Mouse (Mus musculus) gastrocnemius, adult 18-20 months (tissue): ENCODE results near the gene Arl2. TPM values are rescaled to one million over a fixed set of nuclear protein-coding genes. Genes with fewer than 3 reads are reported as not detected.
A peak's percentile ranks its signal among the peaks of the same experiment; 100 is the strongest.

ENCODE experiments used
- DNase-seq: peaks from one replicate; pipeline ENCODE4 v3.0.0; 2021; ENCODE audit warnings: low spot score
- total RNA-seq, 2 experiments: library from RNA; stranded (reverse); gene quantifications; 2 replicates each; pipeline ENCODE4 v1.2.3; 2021

Arl2 gene
- total RNA-seq, 2 experiments from 2014 or later = 73.7 to 73.9 TPM

DNA sequence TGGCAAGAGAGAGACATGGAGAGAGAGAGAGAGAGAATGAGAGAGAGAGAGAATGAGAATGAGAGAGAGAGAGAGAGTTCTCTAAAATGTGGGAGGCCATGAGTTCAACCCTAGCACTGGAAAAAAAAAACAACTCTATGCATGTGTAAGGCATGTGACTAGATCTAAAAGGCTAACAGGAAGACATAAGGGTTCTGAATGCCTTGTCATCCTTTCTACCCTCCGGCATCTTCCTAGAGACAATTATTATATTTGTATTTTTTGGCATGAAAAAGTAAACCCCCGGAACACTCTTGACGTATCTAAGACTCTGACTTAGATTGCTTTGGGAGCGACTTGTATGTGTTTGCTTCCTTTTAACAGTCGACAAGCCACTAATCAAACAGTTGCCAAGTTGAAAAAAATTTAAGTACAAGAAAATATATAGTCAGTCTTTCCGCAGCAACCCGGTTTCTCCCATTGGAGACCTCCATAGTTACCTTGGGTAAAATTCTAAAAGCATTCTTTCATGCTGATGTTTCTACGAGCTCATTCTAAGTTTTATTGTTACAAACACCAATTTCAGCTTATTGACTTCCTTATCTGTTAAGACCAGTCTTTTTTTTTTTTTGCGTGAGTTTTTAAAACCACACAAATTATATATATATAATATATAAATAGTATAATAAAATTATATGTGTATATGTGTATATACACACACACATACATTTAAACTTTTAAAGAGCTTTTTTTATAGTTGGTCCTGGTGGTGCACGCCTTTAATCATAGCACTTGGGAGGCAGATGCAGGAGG lies 14.4 kb downstream of the Arl2 start:
- DNase-seq = no peak

DNA sequence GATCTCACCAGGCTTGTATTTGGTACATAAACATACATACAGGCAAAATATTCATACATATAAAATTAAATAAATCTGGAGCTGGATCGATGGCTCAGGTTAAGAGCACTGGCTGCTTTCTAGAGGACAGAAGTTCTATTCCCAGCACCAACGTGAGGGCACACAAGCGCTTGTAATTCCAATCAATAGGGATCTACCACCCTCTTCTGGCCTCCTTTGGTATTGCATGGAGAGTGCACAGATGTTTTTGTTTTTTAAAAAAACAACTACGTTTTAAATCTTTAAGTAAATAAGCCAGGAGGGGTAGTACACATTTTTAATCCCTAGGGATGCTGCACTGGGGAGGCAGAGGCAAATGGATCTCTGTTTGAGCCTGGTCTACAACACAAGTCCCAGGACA lies 15.1 kb downstream of the Arl2 start:
- DNase-seq = peak; percentile 60

DNA sequence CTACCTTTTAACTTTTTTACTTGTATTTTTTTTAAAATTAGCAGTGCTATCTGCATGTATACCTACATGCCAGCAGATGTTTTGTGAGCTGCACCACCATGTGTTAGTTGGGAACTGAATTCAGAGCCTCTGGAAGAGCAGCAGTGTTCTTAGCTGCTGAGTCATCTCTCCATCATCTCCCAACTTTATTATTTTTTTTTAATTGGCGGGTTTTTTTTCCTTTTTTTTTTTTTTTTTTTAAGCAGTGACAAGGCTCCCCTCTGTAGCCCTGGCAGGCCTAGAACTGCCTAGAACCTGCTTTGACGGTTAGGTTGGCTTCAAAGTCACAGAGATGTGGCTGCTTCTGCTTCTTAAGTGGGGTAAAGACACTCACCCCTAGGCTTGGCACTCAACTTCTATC lies 16.4 kb downstream of the Arl2 start:
- DNase-seq = no peak

DNA sequence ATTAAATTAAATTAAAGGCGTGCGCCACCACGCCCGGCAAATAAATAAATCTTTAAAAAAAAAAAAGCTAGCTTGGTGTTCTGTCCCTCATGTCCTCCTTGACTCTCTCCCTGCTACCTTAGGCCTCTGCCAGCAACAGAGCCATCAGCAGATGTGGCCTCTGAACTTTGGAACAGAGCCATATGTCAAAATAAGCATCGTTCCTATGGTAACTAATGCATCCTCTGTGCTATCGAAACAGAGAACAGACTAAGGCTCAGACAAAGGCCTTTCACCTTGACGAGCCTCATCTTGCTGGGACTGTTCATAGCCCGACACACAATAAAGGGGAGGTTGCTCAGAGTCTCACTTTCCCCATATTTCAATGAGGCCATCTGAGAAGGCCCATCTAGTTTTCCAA lies 18.0 kb downstream of the Arl2 start:
- no peak for DNase-seq

DNA sequence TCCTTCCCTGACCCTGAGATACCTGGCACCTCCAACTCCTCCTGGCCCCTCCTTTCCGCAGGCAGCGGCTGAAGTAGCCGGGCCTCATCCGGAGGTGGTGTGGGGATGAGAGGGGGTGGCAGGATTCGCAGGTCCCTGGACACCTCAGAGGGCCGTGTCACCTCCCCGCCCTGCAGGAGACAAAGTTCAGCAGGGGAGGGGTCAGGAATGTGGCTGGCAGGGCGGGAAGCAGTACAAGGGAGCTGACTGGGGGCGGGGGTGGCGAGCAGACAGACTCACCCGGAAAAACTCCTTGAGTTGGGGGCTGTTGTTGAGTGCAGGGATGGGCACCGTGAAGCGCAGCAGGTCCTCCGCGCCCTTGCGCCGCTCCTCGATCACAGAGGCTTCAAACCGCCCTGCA lies 19.6 kb downstream of the Arl2 start:
- no peak for DNase-seq

DNA sequence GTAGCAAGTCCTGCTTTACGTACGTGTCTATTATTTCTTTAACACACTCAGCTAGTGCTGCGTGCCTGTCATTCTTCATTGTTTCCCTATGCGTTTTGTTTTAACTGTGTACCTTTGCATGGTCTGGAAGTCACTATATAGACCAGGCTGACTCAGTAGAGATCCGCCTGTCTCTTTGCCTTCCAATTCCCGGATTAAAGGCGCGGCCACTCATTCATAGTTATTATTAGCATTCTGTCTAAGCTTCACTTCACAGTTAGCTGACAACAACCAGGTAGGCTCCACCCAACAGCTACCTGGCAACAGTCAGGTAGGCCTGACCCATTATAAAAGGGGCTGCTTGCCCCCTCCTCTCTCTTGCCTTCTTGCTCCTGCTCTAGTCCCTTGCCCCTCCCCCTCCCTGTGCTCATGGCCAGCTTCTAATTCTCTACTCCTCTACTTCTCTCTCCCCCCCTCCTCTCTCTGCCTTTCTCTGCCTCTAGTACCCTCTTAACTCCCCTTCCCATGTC lies 22.6 kb downstream of the Arl2 start:
- no peak for DNase-seq

DNA sequence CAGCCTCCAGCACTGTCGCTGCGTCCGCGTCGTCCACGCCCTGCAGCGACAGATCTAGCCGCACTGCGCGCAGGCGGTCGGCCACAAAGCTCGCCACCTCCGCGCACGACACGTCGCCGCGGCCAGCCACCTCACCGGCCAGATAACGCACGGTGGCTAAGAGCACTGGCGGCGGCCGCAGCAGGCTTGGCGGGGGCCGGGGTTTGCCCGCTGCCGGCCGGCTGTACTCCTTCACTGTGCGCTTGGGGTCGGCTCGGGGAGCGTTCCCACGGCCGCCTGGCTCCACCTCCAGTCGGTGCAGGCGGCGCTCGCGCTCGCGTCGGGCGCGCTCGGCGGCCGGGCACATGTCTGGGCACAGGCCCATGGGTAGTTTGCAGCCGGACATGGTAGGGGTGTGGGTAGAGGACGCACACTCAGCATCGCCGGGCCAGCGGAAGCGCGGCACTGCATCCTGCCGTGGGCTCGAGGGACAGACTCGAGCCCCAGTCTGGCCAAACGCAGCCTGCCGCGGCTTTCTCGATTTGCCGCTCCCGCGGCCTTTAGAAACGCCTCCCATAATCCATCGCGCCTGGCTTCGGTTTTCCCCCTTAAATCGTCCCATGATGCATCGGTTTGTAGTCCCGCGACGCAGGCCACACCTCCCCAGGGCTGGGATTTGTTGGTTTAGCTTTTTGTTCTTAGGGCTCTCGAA lies 23.2 kb downstream of the Arl2 start, which contains the start of gene Sac3d1:
TSS of gene Sac3d1 (minus strand) at position 665 of the 691 bp plus-strand sequence.
- peak; percentile 88 for DNase-seq

DNA sequence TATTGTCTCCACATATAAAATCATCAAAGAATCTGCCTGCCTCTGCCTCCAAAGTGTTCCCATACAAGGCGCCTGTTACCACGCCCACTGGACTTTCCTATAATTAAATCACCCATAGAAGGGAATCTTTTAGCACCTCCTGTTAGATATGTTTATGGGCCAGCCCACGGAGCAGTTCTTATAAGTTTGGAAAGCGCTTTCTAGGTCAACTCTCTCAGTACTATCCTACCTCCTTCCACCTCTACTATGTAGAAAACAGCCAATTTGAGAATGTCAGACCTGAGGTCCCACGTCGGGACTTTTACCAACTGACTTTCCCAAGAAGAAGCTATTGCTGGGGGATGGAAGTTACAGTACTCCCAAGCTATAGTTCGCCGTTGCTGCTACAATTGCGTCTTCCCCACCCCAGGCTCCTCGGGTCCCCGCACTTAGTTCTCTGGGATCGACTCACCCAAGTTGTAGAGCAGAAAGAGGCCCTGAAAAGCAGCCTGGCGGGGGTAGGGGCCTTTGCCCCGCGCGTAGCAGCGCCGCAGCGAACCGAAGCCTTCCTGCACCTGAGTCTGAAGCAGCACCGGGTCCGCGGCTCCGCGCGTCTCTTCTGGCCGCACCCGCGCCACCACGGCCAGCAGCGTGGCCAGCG lies 23.9 kb downstream of the Arl2 start:
- no peak for DNase-seq

DNA sequence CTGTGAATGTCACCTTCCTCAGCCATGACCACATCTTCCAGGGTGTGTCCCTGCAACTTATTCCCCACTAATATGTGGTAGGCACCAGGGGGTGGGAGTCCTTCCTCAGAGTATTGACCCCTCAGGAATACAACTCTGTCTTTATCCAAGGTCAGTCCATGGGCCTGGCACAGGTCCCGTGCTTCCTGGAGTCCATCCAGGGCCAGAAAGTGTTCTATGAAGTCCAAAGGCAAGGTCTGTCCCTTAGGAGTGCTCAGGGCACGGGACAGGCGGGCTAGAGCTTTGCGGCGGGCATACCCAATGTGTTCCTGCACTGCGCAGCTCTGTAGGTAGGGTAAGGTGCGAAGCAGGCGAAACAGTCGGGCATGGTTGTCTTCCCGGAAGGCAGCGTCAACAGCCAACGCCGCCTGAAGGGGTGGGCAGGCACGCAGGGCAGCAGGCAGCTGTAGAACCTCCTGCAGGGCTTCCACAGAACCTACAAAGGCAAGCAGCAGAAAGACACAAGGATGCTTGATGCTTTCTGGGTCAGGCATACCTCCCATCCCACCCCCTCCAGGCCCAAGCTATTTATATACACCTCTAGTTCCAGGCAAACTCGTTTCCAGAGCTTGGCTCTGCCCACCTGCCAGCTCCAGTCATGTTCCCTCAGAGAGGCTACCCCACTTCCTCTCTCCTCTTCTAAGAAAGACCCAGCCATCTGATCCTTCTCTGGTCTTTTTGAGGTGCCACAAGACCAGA lies 25.1 kb downstream of the Arl2 start:
- no peak for DNase-seq

DNA sequence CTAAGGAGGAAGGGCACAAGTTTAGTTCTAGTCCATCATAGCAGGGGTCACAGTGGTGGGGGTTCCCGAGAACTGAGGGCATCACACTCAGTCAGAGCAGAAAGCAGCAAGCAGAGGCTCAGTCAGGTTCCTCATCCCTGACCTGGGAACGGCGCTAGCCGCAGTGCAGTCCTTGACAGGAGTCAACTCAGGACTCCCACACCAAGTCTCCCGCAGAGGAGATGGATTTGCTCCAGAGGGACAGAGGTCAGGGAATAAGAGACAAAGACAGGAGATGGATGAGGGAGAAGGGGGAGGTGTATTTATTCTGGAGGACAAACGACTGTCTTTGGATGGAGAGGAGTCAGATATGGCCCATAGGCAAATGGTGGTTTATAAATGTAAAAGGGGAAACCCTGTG lies 28.2 kb downstream of the Arl2 start:
- no peak for DNase-seq

DNA sequence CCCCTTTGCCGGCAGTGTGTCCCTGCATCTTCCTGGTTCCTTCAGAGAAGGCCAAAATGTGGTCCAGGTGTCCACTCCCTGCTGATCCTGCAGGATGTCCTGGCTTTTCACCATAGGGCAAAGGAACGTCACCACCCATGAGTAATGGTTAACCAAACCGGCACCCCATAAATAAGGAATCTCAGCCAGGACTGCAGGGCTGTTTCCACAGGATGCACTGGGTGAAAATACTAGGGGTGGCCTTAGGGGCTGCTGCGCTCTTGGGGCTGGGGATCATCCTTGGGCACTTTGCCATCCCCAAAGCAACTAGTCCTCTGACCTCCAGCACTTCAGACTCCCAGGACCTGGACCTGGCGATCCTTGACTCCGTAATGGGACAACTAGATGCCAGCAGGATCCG lies 35.8 kb downstream of the Arl2 start, which contains the start of gene Naaladl1:
TSS of gene Naaladl1 (plus strand) at position 197 of the 400 bp plus-strand sequence.
- DNase-seq = no peak

DNA sequence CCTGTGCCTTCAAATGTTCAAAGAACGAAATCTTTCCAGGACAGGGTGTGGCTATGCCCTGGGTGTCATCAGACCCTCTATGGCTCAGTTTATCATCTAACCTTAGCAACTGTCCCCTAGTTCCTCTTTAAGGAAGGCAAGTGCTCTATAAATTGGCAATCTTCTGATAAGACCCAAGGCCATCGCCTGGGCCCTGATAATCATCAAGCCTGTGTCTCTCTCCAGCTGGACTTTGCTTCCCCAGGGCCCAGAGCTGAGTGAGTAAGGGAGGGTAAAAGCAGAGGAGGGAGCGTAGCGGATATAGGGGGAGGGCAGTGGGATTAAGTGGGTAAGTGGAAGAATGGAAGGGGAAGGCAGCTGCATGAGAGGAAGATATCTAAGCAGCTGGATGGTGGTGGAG lies 36.9 kb downstream of the Arl2 start:
- DNase-seq = no peak

DNA sequence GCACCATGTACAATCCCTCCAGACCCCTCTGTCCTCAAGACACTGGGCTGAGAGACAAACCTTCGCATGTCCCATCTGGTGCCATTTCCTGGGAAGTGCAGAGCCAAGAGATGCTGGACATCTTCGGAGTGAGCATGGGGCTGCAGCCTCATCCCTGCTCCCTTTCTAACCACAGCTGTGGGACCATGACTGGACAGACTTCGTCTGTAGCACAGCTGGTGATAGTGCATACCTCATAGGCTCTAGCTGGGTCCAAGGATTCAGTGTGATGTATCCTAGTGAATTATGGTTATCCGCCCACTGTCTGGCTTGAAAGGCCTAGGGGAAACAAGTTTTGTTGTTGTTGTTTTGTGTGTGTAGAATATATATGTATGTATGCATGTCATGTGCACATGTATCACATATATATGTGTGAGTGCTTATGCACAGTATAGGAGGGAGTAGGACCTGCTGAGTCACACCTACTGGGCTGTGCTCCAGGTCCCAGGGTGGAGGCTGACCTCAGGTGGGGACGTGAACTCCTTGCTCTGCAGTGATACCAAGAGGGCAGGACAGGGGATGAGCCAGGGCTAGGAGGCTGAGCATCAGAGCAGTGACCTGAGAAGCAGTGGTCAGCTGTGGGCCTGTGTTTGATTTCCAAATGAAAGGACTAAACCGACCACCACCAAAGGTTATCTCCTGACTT lies 39.0 kb downstream of the Arl2 start:
- no peak for DNase-seq

DNA sequence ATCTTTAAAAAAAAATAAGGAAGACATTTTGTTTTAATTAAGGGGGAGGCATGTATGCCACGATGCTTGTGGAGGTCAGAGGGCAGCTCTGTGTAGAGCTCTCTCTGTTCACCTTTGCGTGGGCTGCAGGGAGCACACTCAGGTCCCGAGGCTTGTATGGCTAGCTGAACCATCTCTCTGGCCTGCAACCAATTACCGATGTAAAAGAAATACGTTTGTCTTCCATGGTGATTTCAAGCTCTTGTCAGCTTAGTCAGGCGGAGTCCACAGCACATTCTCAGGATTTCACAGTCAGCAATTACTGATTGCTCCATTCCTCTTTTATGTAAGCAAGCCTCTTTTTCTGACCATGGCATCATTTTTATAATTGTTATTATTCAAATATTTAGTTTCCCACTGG lies 40.2 kb downstream of the Arl2 start:
- no peak for DNase-seq

DNA sequence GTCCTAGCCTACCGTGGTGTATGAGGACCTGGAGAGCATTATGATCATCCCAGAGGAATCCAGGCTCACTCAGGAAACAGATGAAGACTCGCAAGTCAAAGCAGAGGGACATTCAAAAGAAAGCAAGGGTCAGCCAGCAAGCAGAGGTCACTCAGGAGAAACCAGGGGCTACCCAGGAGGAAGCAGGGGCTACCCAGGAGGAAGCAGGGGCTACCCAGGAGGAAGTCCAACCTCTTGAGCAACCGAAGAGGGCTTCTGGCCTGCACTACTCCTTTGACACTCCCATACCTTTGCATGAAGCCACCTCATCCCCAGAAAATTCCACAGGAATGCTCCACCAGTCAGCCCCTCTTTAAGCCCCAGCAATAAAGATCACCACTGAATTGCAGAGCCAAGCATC lies 43.5 kb downstream of the Arl2 start:
- DNase-seq = no peak

DNA sequence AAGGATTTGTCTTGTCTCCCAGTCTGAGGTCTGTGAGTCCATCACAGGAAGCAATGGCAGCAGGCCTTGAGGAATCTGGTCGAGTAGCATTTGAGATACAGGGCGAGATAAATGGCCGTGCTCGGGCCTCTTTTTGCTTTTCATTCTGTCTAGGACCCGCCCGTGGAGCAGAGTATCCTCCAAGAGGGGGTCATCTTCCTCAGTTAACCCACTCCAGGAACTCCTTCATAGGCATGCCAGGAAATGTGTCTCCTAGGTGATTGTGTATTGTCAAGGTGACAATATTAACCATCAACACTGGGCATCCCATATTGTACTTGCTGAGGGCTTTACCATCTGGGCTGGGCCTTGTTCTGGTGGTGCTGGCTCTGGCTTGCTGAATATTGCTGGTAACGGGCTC lies 47.2 kb downstream of the Arl2 start, which contains the start of gene AC131692.1:
TSS of gene AC131692.1 (plus strand) at position 301 of the 400 bp plus-strand sequence.
- no peak for DNase-seq

DNA sequence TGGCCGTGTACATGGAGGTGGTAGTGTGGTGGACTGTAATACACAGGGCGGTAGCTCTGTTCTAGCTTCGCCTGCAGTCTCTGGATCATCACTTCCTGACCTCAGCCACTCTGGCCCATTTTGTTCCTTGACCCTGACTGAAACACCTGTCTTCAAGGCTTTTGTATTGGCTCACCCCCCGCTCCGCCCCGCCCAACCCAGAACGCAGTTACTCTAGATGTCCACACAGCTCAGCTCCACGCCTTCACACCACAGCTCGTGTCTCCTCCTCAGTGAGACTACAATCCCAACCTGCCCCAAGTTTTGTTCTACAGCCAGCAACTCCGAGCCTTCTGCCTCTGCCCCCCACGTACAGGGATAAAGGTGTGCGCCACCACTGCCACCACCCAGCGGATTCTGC lies 52.5 kb downstream of the Arl2 start:
- no peak for DNase-seq

DNA sequence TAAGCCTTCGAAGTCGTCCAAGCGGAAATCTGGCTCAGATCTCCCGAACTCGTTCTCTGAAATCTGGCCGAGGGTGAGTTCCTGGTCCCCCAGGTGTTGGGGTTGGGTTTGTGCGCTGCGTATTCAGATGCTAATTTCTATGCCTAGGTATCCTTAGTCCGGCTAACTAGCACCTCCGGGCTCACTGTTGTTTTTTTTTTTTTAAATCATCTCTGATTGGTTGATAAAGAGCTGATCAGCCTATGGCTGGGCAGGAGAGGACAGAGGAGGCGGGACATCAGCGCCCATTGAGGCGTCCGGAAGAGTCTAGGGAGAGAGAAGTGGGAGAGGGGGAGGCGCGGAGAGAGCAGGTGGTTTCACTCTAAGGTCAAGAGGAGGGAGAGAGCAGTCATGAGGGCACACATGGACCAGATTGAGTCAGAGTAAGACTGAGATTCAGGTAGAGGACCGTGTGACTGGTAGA lies 55.9 kb downstream of the Arl2 start:
- no peak for DNase-seq

DNA sequence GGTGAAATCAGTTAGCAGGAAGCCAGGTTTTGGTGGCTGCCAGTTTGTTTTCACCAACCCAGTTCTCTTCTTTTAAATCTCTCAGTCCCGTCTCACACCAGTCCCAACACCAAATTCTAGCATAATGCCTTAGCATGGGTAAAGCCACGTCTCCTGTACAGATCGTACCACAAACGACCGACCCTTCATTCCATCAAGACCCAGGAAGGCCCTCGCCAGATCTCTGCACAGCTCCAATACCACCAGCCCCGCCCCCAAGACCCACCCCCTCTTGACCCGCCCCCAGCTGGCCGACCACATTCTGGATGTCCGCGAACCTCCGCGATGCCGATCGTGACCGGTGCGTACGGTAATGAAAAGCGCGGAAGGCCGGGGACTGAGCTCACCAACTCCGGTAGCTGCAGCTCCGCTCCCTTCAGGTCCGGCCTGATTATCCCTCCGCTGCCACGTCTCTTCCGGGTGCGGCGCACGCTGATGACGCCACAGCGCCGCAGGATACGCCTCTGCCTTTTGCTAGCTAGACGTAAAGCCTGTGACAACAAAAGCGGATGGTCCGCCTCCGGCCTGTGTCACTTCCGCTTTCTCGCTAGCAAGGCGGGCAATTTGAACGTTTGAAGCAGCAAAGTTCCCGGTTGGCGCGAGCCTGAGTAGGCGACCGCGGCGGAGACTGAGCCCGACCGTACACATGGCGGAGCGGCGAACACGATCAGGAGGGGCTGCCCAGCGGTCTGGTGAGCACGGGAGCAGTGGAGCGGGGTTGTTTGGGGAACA lies 56.7 kb downstream of the Arl2 start, which contains the start of the genes Zfpl1 and Cdca5:
TSS of gene Zfpl1 (minus strand) at position 479 of the 771 bp plus-strand sequence.
TSS of gene Cdca5 (plus strand) at position 506 of the 771 bp plus-strand sequence.
- peak; percentile 96 for DNase-seq
